In genomic region chr11:78204287-78204686, GRCm38 (mm10) we compare ENCODE assay signal across 22 mouse cellular contexts. TPM values are rescaled to one million over a fixed set of nuclear protein-coding genes. Genes with fewer than 3 reads are reported as not detected.
DNase-seq lines count a peak whose midpoint lies in the region; ATAC-seq lines count a peak whose summit lies in the region.
"Had no signal": no experiment of that assay in that cellular context is flagged by ENCODE, and none has a peak within 500 bp of the region (broad histone marks: within the 10 kb centered on the region; RNA-seq: fewer than 3 reads in every experiment).

No protein-coding gene starts in this region.

- ATAC-seq in hindbrain, embryonic 13.5 days (ENCODE audit: low FRiP score): no peak
- no peak for ATAC-seq in hindbrain, embryonic 16.5 days
- ATAC-seq in neural tube, embryonic 11.5 days (ENCODE audit: insufficient read depth, low FRiP score, low TSS enrichment): no peak
- no peak for ATAC-seq in neural tube, embryonic 15.5 days (ENCODE audit: low FRiP score)
- ATAC-seq in erythroblast, adult 5-6 weeks (replicated peaks; ENCODE audit: low FRiP score, poor library complexity, severe bottlenecking): no peak
- ATAC-seq: activated CD4-positive, CD25-positive, alpha-beta regulatory T cell, adult 4 months; intestine, embryonic 15.5 days had no signal

- DNase-seq in adrenal gland, adult (ENCODE audit: inconsistent age in 2 of 2, low spot score in 1 of 2): peak; percentile 48 to 84
- no peak for DNase-seq in adrenal gland, adult 18-20 months (ENCODE audit: low spot score in 2 of 2)
- DNase-seq in neural tube, embryonic 11.5 days (ENCODE audit: low spot score): no peak
- no peak for DNase-seq in neural tube, embryonic 10.5 days (ENCODE audit: extremely low spot score, low spot score)
- DNase-seq: cerebellum, adult 9-10 months; heart, postnatal 4 days; kidney, adult 8-10 months; kidney, postnatal 10 days; lung, adult 2 months; lung, postnatal 14 days had no signal

- H3K9ac ChIP-seq in hindbrain, embryonic 13.5 days: 0 out of 2 replicates have a peak overlapping the region, but pooled peaks have one; percentile 8
- no peak overlapping the region for H3K9ac ChIP-seq in hindbrain, embryonic 16.5 days (ENCODE audit: low read depth, low read length)
- H3K9ac ChIP-seq in neural tube, embryonic 11.5 days (ENCODE audit: low read length): 0 out of 2 replicates have a peak overlapping the region, but pooled peaks have one; percentile 26
- H3K9ac ChIP-seq in neural tube, embryonic 15.5 days (replicated peaks): no peak overlapping the region
- H3K9ac ChIP-seq: embryonic facial prominence, embryonic 15.5 days; intestine, embryonic 15.5 days; limb, embryonic 12.5 days had no signal

- peaks cover 62% of the 10 kb centered on the region for H3K36me3 ChIP-seq in hindbrain, embryonic 13.5 days
- H3K36me3 ChIP-seq in hindbrain, embryonic 16.5 days (ENCODE audit: control insufficient read depth, insufficient read depth, low read length): peaks cover 28% of the 10 kb centered on the region
- peaks cover 18% of the 10 kb centered on the region for H3K36me3 ChIP-seq in neural tube, embryonic 11.5 days (ENCODE audit: control insufficient read depth, insufficient read depth, low read length)
- peaks cover 40% of the 10 kb centered on the region for H3K36me3 ChIP-seq in neural tube, embryonic 15.5 days

- H3K4me3 ChIP-seq in hindbrain, embryonic 13.5 days: no peak overlapping the region
- H3K4me3 ChIP-seq in hindbrain, embryonic 16.5 days (ENCODE audit: low read length): no peak overlapping the region
- H3K4me3 ChIP-seq in neural tube, embryonic 11.5 days (ENCODE audit: low read depth, low read length): no peak overlapping the region
- no peak overlapping the region for H3K4me3 ChIP-seq in neural tube, embryonic 15.5 days (replicated peaks)
- H3K4me3 ChIP-seq: embryonic facial prominence, embryonic 15.5 days; heart, embryonic 10.5 days; intestine, embryonic 15.5 days; limb, embryonic 12.5 days had no signal

- H3K9me3 ChIP-seq in hindbrain, embryonic 13.5 days: no peaks in the 10 kb centered on the region
- no peaks in the 10 kb centered on the region for H3K9me3 ChIP-seq in hindbrain, embryonic 16.5 days (ENCODE audit: control insufficient read depth, low read length)
- no peaks in the 10 kb centered on the region for H3K9me3 ChIP-seq in neural tube, embryonic 11.5 days (ENCODE audit: control insufficient read depth, low read length)
- H3K9me3 ChIP-seq in neural tube, embryonic 15.5 days (replicated peaks): no peaks in the 10 kb centered on the region
- H3K9me3 ChIP-seq: embryonic facial prominence, embryonic 15.5 days; heart, embryonic 10.5 days; intestine, embryonic 15.5 days; limb, embryonic 12.5 days had no signal

- H3K27me3 ChIP-seq in hindbrain, embryonic 13.5 days: no peaks in the 10 kb centered on the region
- no peaks in the 10 kb centered on the region for H3K27me3 ChIP-seq in hindbrain, embryonic 16.5 days (replicated peaks; ENCODE audit: control insufficient read depth, insufficient read depth, low read length)
- no peaks in the 10 kb centered on the region for H3K27me3 ChIP-seq in neural tube, embryonic 11.5 days (ENCODE audit: control insufficient read depth, insufficient read depth, low read length)
- H3K27me3 ChIP-seq in neural tube, embryonic 15.5 days (replicated peaks): no peaks in the 10 kb centered on the region
- H3K27me3 ChIP-seq: embryonic facial prominence, embryonic 15.5 days; intestine, embryonic 15.5 days; limb, embryonic 12.5 days had no signal

- H3K4me1 ChIP-seq in hindbrain, embryonic 13.5 days (replicated peaks): peaks cover 15% of the 10 kb centered on the region
- H3K4me1 ChIP-seq in hindbrain, embryonic 16.5 days (ENCODE audit: control insufficient read depth, insufficient read depth, low read depth, low read length): no peaks in the 10 kb centered on the region
- peaks cover 28% of the 10 kb centered on the region for H3K4me1 ChIP-seq in neural tube, embryonic 11.5 days (ENCODE audit: control insufficient read depth, insufficient read depth, low read length)
- peaks cover 18% of the 10 kb centered on the region; the same call in 1 of the 2 replicates for H3K4me1 ChIP-seq in neural tube, embryonic 15.5 days
- H3K4me1 ChIP-seq: embryonic facial prominence, embryonic 15.5 days; heart, embryonic 10.5 days; limb, embryonic 12.5 days had no signal

- no peak overlapping the region for H3K4me2 ChIP-seq in hindbrain, embryonic 13.5 days
- H3K4me2 ChIP-seq in hindbrain, embryonic 16.5 days (ENCODE audit: low read length): no peak overlapping the region
- no peak overlapping the region for H3K4me2 ChIP-seq in neural tube, embryonic 11.5 days (ENCODE audit: low read depth)
- no peak overlapping the region for H3K4me2 ChIP-seq in neural tube, embryonic 15.5 days
- H3K4me2 ChIP-seq: embryonic facial prominence, embryonic 15.5 days; intestine, embryonic 15.5 days; limb, embryonic 12.5 days; liver, embryonic 11.5 days; midbrain, embryonic 11.5 days had no signal

- H3K27ac ChIP-seq in hindbrain, embryonic 13.5 days: no peak overlapping the region
- no peak overlapping the region for H3K27ac ChIP-seq in hindbrain, embryonic 16.5 days (ENCODE audit: low read depth, low read length)
- H3K27ac ChIP-seq in neural tube, embryonic 11.5 days (ENCODE audit: low read depth, low read length): peak overlapping the region; percentile 96
- H3K27ac ChIP-seq in neural tube, embryonic 15.5 days (replicated peaks): peak overlapping the region; percentile 72; the same call in 1 of the 2 replicates
- H3K27ac ChIP-seq: embryonic facial prominence, embryonic 15.5 days; heart, embryonic 10.5 days; intestine, embryonic 15.5 days; limb, embryonic 12.5 days had no signal

- 71% methylated on average over 6 of the region's 6 CpGs for WGBS in hindbrain, embryonic 13.5 days
- 52% methylated on average over 6 of the region's 6 CpGs for WGBS in hindbrain, embryonic 16.5 days
- WGBS in neural tube, embryonic 11.5 days: 67% methylated on average over 6 of the region's 6 CpGs
- WGBS in neural tube, embryonic 15.5 days: 44% methylated on average over 6 of the region's 6 CpGs

RNA-seq across cellular contexts. Expression of gene Proca1, which starts 11.1 kb away (rescaled TPM):
- total RNA-seq in adrenal gland, adult 18-20 months (2021): 10 to 100 TPM; 14.6 to 22.9 TPM
- 2.5 and 3.3 TPM in 2 replicates for polyA plus RNA-seq in hindbrain, embryonic 13.5 days (2015; fragmentation: Nextera tagmentation; extraction: Ambion mirVana)
- polyA plus RNA-seq in hindbrain, embryonic 16.5 days (2015; fragmentation: Nextera tagmentation; extraction: Ambion mirVana): 2.3 and 4.0 TPM in 2 replicates
- 0.49 and 1.3 TPM in 2 replicates for polyA plus RNA-seq in neural tube, embryonic 11.5 days (2014; fragmentation: Nextera tagmentation; extraction: Ambion mirVana)
- 3.3 and 4.8 TPM in 2 replicates for polyA plus RNA-seq in neural tube, embryonic 15.5 days (2015; fragmentation: Nextera tagmentation; extraction: Ambion mirVana)
- total RNA-seq in erythroblast, adult 5-6 weeks (2015; ENCODE audit: low replicate concordance): 1.5 TPM in 1 of 2 replicates, not detected in the other
- not detected in 2 replicates for total RNA-seq in erythroblast, adult 5-6 weeks (2017; ENCODE audit: low replicate concordance)
- total RNA-seq: granulocyte monocyte progenitor cell, adult 5-6 weeks had no signal

RNA-seq across cellular contexts. Expression of gene Rab34, which starts 16.1 kb away (rescaled TPM):
- total RNA-seq in adrenal gland, adult 18-20 months (2021): 10 to 100 TPM; 69.9 to 71.9 TPM
- 53.2 TPM in 2 replicates for polyA plus RNA-seq in hindbrain, embryonic 13.5 days (2015; fragmentation: Nextera tagmentation; extraction: Ambion mirVana)
- 57.3 and 60.3 TPM in 2 replicates for polyA plus RNA-seq in hindbrain, embryonic 16.5 days (2015; fragmentation: Nextera tagmentation; extraction: Ambion mirVana)
- polyA plus RNA-seq in neural tube, embryonic 11.5 days (2014; fragmentation: Nextera tagmentation; extraction: Ambion mirVana): 75.3 and 82.7 TPM in 2 replicates
- 66.1 and 71.0 TPM in 2 replicates for polyA plus RNA-seq in neural tube, embryonic 15.5 days (2015; fragmentation: Nextera tagmentation; extraction: Ambion mirVana)
- 7.9 TPM in 1 of 2 replicates, not detected in the other for total RNA-seq in erythroblast, adult 5-6 weeks (2015; ENCODE audit: low replicate concordance)
- total RNA-seq in erythroblast, adult 5-6 weeks (2017; ENCODE audit: low replicate concordance): 1.3 and 9.9 TPM in 2 replicates
- polyA plus RNA-seq: activated CD4-positive, CD25-positive, alpha-beta regulatory T cell, adult 4 months had no signal

RNA-seq across cellular contexts. Expression of gene Rpl23a, which starts 20.9 kb away (rescaled TPM):
- 1,000 to 10,000 TPM; 1,582 to 1,912 TPM for total RNA-seq in adrenal gland, adult 18-20 months (2021)
- 913 and 965 TPM in 2 replicates for polyA plus RNA-seq in hindbrain, embryonic 13.5 days (2015; fragmentation: Nextera tagmentation; extraction: Ambion mirVana)
- polyA plus RNA-seq in hindbrain, embryonic 16.5 days (2015; fragmentation: Nextera tagmentation; extraction: Ambion mirVana): 662 and 677 TPM in 2 replicates
- 1,230 and 1,275 TPM in 2 replicates for polyA plus RNA-seq in neural tube, embryonic 11.5 days (2014; fragmentation: Nextera tagmentation; extraction: Ambion mirVana)
- 774 and 869 TPM in 2 replicates for polyA plus RNA-seq in neural tube, embryonic 15.5 days (2015; fragmentation: Nextera tagmentation; extraction: Ambion mirVana)
- total RNA-seq in erythroblast, adult 5-6 weeks (2015; ENCODE audit: low replicate concordance): 792 and 815 TPM in 2 replicates
- 585 and 685 TPM in 2 replicates for total RNA-seq in erythroblast, adult 5-6 weeks (2017; ENCODE audit: low replicate concordance)

RNA-seq across cellular contexts. Expression of gene Tlcd1, which starts 27.8 kb away (rescaled TPM):
- 10 to 100 TPM; 54.7 to 76.5 TPM for total RNA-seq in adrenal gland, adult 18-20 months (2021)
- polyA plus RNA-seq in hindbrain, embryonic 13.5 days (2015; fragmentation: Nextera tagmentation; extraction: Ambion mirVana): 7.0 and 8.3 TPM in 2 replicates
- 19.7 and 20.1 TPM in 2 replicates for polyA plus RNA-seq in hindbrain, embryonic 16.5 days (2015; fragmentation: Nextera tagmentation; extraction: Ambion mirVana)
- polyA plus RNA-seq in neural tube, embryonic 11.5 days (2014; fragmentation: Nextera tagmentation; extraction: Ambion mirVana): 9.1 and 9.9 TPM in 2 replicates
- 19.3 and 20.0 TPM in 2 replicates for polyA plus RNA-seq in neural tube, embryonic 15.5 days (2015; fragmentation: Nextera tagmentation; extraction: Ambion mirVana)
- 69.0 and 77.1 TPM in 2 replicates for total RNA-seq in erythroblast, adult 5-6 weeks (2015; ENCODE audit: low replicate concordance)
- 96.9 and 181 TPM in 2 replicates for total RNA-seq in erythroblast, adult 5-6 weeks (2017; ENCODE audit: low replicate concordance)

RNA-seq across cellular contexts. Expression of gene Nek8, which starts 27.8 kb away (rescaled TPM):
- 10 to 100 TPM in 1 of 2 experiments, 1 to 10 TPM in 1; 9.8 to 12.8 TPM for total RNA-seq in adrenal gland, adult 18-20 months (2021)
- polyA plus RNA-seq in hindbrain, embryonic 13.5 days (2015; fragmentation: Nextera tagmentation; extraction: Ambion mirVana): 6.6 and 6.7 TPM in 2 replicates
- polyA plus RNA-seq in hindbrain, embryonic 16.5 days (2015; fragmentation: Nextera tagmentation; extraction: Ambion mirVana): 7.1 and 7.7 TPM in 2 replicates
- 6.6 and 7.8 TPM in 2 replicates for polyA plus RNA-seq in neural tube, embryonic 11.5 days (2014; fragmentation: Nextera tagmentation; extraction: Ambion mirVana)
- 7.0 and 9.7 TPM in 2 replicates for polyA plus RNA-seq in neural tube, embryonic 15.5 days (2015; fragmentation: Nextera tagmentation; extraction: Ambion mirVana)
- total RNA-seq in erythroblast, adult 5-6 weeks (2015; ENCODE audit: low replicate concordance): 9.6 and 12.1 TPM in 2 replicates
- total RNA-seq in erythroblast, adult 5-6 weeks (2017; ENCODE audit: low replicate concordance): 5.7 and 16.7 TPM in 2 replicates

Comparison
In these comparisons a context has a peak if more than half of its experiments do, and no peak if none do; other contexts are left out.
1. DNase-seq: peak in adrenal gland, adult (2 of 2); none in adrenal gland, adult 18-20 months (0 of 2), neural tube, embryonic 11.5 days (single experiment) and neural tube, embryonic 10.5 days (single experiment).
2. H3K9ac ChIP-seq: peak in hindbrain, embryonic 13.5 days (single experiment) and neural tube, embryonic 11.5 days (single experiment); none in hindbrain, embryonic 16.5 days (single experiment) and neural tube, embryonic 15.5 days (single experiment).
3. H3K27ac ChIP-seq: peak in neural tube, embryonic 11.5 days (single experiment) and neural tube, embryonic 15.5 days (single experiment); none in hindbrain, embryonic 13.5 days (single experiment) and hindbrain, embryonic 16.5 days (single experiment).